Mouse (Mus musculus): ENCODE data around the gene Nup107.

GRCm38 (mm10) chr10:117704964-117705335, 87.6 kb downstream of the Nup107 start:
- TF ChIP-seq POLR2A (IDR thresholded peaks at IDR 0.05; ENCODE audit: insufficient read depth, low read depth, low read length) = no peak
- TF ChIP-seq CTCF (IDR thresholded peaks at IDR 0.05; ENCODE audit: insufficient read depth, low read depth, low read length) = no peak

Measured in olfactory bulb, adult 2 months (tissue).